Mouse (Mus musculus) stomach, postnatal 0 days (tissue): ENCODE measurements at regions not wholly inside any gene's neighbourhood (a gene's known extent, or its start where the extent isn't known, plus 50 kb on each side); places are given as distances from the start of the nearest gene placed in this dataset.

Experiments used
- CTCF ChIP-seq: IDR thresholded peaks from 2 replicates; pipeline ENCODE4 v1.5.1; 2016; ENCODE audit warnings: antibody characterized with exemption, low read depth, mild to moderate bottlenecking, moderate library complexity
- EP300 ChIP-seq: optimal IDR thresholded peaks from 2 replicates; pipeline ENCODE3; 2016; ENCODE audit warnings: antibody characterized with exemption

- TF ChIP-seq CTCF (no peak), EP300 (no peak)
Observed at GRCm38 (mm10) chr16:8951156-8951899, 121.4 kb downstream of the 1810013L24Rik start.
